Mouse (Mus musculus): ENCODE measurements around the gene Cdk15. TPM values are rescaled to one million over a fixed set of nuclear protein-coding genes. Genes with fewer than 3 reads are reported as not detected.

The Cdk15 gene
- polyA plus RNA-seq, 1 experiment from 2014 or later = 0.57 TPM

DNA sequence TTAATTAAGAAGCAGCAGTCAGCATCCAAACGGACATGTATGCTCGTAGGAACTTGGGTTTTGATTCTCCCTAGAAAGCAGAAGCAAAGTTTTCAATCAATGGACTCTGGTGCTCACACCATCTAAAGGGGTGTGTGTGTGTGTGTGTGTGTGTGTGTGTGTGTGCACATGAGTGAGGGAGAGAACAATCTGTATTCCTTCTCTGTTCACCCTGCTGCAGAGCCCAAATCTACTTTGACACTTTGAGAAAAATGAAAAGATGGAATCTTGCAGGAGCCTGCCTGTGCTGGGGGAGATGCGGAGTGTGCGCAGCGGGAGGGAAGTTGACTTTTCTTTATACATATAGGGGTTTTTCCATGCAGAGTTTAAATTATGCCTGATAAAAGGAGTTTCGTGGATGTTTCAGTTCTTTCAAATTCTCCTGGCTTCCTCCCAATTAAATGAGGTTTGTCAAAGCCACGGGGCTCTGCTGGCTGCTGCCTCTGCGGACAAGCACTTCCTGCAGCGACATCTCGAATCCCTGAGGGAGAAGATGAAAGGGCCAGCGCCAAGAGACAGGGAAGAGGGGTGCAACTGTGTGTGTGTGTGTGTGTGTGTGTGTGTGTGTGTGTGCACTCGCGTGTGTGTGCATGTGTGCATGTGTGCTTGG, 76.2 kb downstream of the Cdk15 start:
- no peak overlapping the region for H3K27ac ChIP-seq
- H3K4me3 ChIP-seq = no peak overlapping the region
- H3K36me3 ChIP-seq = no peaks in the 10 kb centered on the region
- WGBS = 48% methylated on average over 13 of the region's 13 CpGs
- H3K4me2 ChIP-seq = no peak overlapping the region
- H3K4me1 ChIP-seq (replicated peaks) = peaks cover 14% of the 10 kb centered on the region
- ATAC-seq (replicated peaks; ENCODE audit: insufficient number of reproducible peaks, insufficient read depth, low FRiP score, low read depth) = no peak
- no peaks in the 10 kb centered on the region for H3K9me3 ChIP-seq (replicated peaks)
- no peak overlapping the region for H3K9ac ChIP-seq
- peaks cover 8% of the 10 kb centered on the region for H3K27me3 ChIP-seq

DNA sequence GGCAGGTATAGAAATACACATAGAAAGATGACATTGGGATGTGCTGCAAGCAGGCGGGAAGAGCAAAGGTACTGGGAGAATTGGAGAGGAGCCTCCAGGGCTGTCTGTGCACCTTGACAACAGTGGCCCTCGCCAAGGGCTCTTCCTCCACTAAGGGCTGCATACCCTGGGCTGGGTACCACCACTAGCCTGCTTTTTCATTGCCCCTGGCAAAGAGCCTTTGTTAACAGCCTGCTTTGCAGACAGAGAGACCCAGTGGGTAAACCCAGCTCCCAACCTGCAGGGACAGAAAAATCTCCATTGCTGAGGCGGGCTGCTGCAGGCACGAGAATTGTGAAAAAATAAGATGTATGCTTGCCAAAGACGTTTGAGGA, 76.7 kb downstream of the Cdk15 start:
- 50% methylated on average over 5 of the region's 5 CpGs for WGBS
- no peak overlapping the region for H3K4me2 ChIP-seq
- H3K9me3 ChIP-seq (replicated peaks) = no peaks in the 10 kb centered on the region
- H3K27me3 ChIP-seq = peaks cover 8% of the 10 kb centered on the region
- no peak overlapping the region for H3K9ac ChIP-seq
- H3K4me3 ChIP-seq = no peak overlapping the region
- no peak overlapping the region for H3K27ac ChIP-seq
- peaks cover 14% of the 10 kb centered on the region for H3K4me1 ChIP-seq (replicated peaks)
- no peaks in the 10 kb centered on the region for H3K36me3 ChIP-seq
- ATAC-seq (replicated peaks; ENCODE audit: insufficient number of reproducible peaks, insufficient read depth, low FRiP score, low read depth) = no peak

DNA sequence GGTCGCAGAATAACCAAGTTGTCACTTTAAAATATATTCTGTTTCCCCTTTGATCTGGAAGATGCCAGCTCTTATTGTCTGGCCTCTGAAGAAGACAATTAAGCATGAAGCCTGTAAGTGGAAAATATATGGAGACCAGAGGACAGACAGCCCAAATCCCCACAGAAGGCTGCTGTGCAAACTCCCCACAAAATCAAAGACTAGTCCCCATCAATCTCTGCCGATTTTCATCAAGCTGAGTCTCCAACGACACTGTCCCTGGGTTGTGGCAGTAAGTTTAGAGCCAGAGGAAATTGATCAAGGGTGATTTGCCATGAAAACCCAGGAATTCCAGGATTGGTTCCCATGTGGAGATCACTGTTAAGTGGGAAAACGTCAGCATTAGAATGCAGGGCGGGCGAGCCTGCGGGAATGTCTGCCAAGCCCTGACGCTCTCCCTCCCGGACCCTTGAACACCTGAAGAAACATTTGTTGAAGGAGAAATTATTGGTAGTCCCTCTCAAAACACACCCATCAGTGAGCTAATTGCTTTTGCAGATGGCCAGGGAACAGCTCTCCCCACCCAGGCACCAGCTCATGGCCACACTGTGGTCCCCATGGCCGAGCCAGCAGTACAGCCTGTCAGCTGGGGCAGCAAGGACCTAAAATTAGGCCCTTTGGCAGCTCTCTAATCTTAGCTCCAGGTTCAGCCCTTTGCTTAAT, 77.3 kb downstream of the Cdk15 start:
- ATAC-seq (replicated peaks; ENCODE audit: insufficient number of reproducible peaks, insufficient read depth, low FRiP score, low read depth) = no peak
- H3K4me1 ChIP-seq (replicated peaks) = peaks cover 14% of the 10 kb centered on the region
- H3K9me3 ChIP-seq (replicated peaks) = no peaks in the 10 kb centered on the region
- WGBS = 58% methylated on average over 10 of the region's 10 CpGs
- H3K27me3 ChIP-seq = peaks cover 8% of the 10 kb centered on the region
- H3K4me3 ChIP-seq = no peak overlapping the region
- no peak overlapping the region for H3K4me2 ChIP-seq
- H3K36me3 ChIP-seq = no peaks in the 10 kb centered on the region
- no peak overlapping the region for H3K27ac ChIP-seq
- H3K9ac ChIP-seq = no peak overlapping the region

DNA sequence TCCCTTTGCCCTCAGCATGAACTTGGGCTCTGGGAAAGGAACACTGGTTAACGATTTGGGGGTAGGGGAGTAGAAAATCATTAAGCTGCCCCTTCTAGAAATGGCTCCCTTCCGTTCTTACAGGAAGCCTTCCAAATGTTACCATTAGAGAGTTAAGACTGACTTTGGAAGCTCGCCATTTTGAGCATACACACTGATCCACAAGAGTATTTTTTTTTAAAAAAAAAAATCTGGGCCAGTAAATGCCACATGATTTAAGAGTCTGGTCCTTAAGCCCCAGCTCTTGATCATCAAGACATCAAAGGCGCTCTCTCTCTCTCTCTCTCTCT, 77.8 kb downstream of the Cdk15 start:
- Histone ChIP-seq H3K9me3 (replicated peaks) (no peaks in the 10 kb centered on the region), H3K9ac (no peak overlapping the region), H3K4me2 (no peak overlapping the region), H3K4me1 (replicated peaks) (peaks cover 14% of the 10 kb centered on the region), H3K4me3 (no peak overlapping the region), H3K36me3 (no peaks in the 10 kb centered on the region), H3K27ac (no peak overlapping the region), H3K27me3 (peaks cover 8% of the 10 kb centered on the region)
- WGBS = 51% methylated on average over 4 of the region's 4 CpGs
- no peak for ATAC-seq (replicated peaks; ENCODE audit: insufficient number of reproducible peaks, insufficient read depth, low FRiP score, low read depth)

DNA sequence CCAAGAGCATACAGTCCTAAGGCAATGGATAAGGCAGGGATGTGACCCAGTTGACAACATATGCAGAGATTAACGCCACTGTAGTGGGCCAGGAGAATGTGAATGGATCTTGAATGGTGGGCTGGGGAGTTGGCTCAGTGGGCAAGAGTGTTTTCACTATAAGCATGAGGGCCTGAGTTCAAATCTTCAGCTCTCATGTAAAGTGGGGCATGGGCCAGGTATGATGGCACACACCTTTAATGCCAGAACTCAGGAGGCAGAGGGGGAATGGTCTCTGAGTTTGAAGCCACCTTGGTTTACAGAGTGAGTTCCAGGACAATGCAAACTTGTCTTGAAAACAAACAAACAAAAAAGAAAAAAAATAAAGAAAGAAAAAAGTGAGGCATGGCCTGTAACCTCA, 79.5 kb downstream of the Cdk15 start:
- no peaks in the 10 kb centered on the region for H3K9me3 ChIP-seq (replicated peaks)
- H3K4me1 ChIP-seq (replicated peaks) = peaks cover 20% of the 10 kb centered on the region
- H3K4me3 ChIP-seq = no peak overlapping the region
- H3K9ac ChIP-seq = no peak overlapping the region
- 90% methylated on average over 1 of the region's 1 CpGs for WGBS
- peaks cover 4% of the 10 kb centered on the region for H3K27me3 ChIP-seq
- no peaks in the 10 kb centered on the region for H3K36me3 ChIP-seq
- H3K4me2 ChIP-seq = no peak overlapping the region
- no peak for ATAC-seq (replicated peaks; ENCODE audit: insufficient number of reproducible peaks, insufficient read depth, low FRiP score, low read depth)
- no peak overlapping the region for H3K27ac ChIP-seq

DNA sequence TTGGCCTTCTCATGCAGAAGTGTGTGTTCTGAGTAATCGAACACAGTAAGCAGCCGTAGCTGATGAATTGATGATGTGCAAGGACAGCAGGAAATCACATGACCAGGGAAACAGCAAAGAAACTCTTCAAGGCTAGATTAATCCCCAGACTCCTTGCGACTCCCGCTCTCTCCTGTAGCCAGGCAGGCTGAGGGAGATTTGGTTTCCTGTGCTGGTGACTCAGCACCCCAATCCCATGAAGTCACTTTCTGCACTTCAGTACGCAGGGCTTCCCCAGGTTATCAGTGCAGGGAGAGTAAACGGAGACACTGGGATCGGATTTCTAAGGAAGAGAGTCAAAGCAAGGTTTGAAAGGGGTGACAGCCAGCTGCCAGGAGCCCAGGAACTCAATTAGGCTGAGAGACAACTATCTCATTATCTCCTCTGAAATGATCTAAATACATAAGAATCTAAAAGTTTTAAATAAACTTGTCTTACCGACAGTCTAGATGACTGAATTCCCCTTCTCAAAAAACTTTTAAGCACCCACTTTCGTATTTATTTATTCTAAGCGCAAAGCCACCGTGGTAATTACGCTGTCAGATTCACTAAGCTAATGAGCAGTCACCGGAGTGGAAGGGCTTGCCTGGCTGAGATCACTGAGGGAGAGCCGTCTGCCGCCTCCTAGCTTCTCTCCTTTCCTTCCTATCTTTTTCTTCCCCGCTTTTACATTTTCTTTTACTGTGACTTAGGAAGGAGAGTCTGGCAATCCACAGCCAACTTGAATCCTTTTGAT, 84.3 kb downstream of the Cdk15 start:
- Histone ChIP-seq H3K27ac (no peak overlapping the region), H3K9ac (no peak overlapping the region), H3K4me3 (no peak overlapping the region), H3K9me3 (replicated peaks) (no peaks in the 10 kb centered on the region), H3K27me3 (0 out of 2 replicates have a peak, but pooled peaks cover 4% of the 10 kb centered on the region), H3K36me3 (no peaks in the 10 kb centered on the region), H3K4me1 (replicated peaks) (peaks cover 7% of the 10 kb centered on the region; the same call in 1 of the 2 replicates), H3K4me2 (peak overlapping the region; percentile 39)
- ATAC-seq (replicated peaks; ENCODE audit: insufficient number of reproducible peaks, insufficient read depth, low FRiP score, low read depth) = no peak
- 12% methylated on average over 16 of the region's 16 CpGs for WGBS

DNA sequence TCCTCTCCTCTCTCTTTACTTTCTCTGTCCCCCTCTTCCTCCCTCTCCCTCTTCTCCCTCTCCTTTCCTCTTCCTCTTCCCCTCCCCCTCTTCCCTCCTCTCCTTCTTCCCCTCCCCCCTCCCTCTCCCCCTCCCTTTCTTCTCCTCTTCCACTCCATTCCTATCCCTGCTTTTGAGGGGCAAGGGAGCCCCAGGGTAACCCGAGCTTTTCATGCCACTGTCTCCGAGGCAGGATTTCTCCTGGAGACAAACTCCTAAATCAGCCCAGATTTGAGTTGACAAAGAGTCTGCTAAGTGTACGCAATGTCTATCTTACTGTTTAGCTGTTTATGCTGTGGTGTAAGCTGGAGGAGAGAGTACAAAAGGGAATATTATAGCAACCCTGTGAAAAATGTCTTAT, 85.0 kb downstream of the Cdk15 start:
- Histone ChIP-seq H3K9me3 (replicated peaks) (no peaks in the 10 kb centered on the region), H3K9ac (no peak overlapping the region), H3K4me2 (no peak overlapping the region), H3K4me1 (replicated peaks) (peaks cover 7% of the 10 kb centered on the region; the same call in 1 of the 2 replicates), H3K27me3 (0 out of 2 replicates have a peak, but pooled peaks cover 4% of the 10 kb centered on the region), H3K27ac (no peak overlapping the region), H3K36me3 (no peaks in the 10 kb centered on the region), H3K4me3 (no peak overlapping the region)
- 47% methylated on average over 3 of the region's 3 CpGs for WGBS
- ATAC-seq (replicated peaks; ENCODE audit: insufficient number of reproducible peaks, insufficient read depth, low FRiP score, low read depth) = no peak

DNA sequence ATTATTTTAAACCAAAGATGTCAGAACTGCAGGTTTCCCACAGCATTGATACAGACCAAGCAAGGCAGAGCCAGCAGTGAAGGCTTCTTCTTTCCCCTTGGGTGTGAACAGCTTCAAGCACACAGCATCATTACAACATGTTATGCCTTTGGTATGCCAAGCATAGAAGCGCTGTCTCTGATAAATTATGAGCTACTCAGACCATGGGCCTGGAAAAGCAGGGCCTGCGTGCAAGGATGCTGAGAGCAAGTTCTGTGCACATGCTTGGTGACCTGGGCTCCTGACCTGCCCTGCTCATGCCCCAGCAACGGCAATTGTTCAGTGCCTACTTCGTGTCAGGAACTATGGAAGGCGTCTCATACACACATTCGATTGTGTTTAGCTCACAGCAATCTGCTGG, 85.4 kb downstream of the Cdk15 start:
- ATAC-seq (replicated peaks; ENCODE audit: insufficient number of reproducible peaks, insufficient read depth, low FRiP score, low read depth) = no peak
- Histone ChIP-seq H3K4me3 (no peak overlapping the region), H3K4me2 (no peak overlapping the region), H3K27me3 (0 out of 2 replicates have a peak, but pooled peaks cover 4% of the 10 kb centered on the region), H3K9me3 (replicated peaks) (no peaks in the 10 kb centered on the region), H3K36me3 (no peaks in the 10 kb centered on the region), H3K4me1 (replicated peaks) (peaks cover 7% of the 10 kb centered on the region; the same call in 1 of the 2 replicates), H3K9ac (no peak overlapping the region), H3K27ac (no peak overlapping the region)
- 67% methylated on average over 6 of the region's 6 CpGs for WGBS

DNA sequence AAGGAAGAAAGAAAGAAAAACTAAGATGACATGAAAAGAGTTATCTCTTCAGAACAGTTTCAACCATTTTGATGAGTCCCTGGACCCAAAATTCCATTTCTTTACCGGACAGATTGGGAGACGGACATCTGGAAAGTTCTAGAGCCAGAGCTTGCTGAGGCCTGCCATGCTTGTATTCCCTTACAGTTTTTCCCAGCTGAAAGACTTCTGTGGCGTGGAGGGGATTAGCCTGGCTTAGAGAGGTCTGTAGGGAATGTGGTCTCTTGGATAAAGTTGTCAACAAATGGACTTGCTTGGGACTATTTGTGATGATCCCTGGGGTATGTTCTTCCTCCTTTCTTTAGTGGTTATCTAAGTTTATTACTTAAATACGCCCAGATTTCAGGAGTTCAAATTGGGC, 96.0 kb downstream of the Cdk15 start:
- Histone ChIP-seq H3K4me1 (replicated peaks) (no peaks in the 10 kb centered on the region), H3K9me3 (replicated peaks) (no peaks in the 10 kb centered on the region), H3K27me3 (peaks cover 19% of the 10 kb centered on the region), H3K9ac (no peak overlapping the region), H3K27ac (no peak overlapping the region), H3K4me2 (no peak overlapping the region), H3K4me3 (no peak overlapping the region), H3K36me3 (no peaks in the 10 kb centered on the region)
- WGBS = 60% methylated on average over 4 of the region's 4 CpGs
- ATAC-seq (replicated peaks; ENCODE audit: insufficient number of reproducible peaks, insufficient read depth, low FRiP score, low read depth) = no peak

DNA sequence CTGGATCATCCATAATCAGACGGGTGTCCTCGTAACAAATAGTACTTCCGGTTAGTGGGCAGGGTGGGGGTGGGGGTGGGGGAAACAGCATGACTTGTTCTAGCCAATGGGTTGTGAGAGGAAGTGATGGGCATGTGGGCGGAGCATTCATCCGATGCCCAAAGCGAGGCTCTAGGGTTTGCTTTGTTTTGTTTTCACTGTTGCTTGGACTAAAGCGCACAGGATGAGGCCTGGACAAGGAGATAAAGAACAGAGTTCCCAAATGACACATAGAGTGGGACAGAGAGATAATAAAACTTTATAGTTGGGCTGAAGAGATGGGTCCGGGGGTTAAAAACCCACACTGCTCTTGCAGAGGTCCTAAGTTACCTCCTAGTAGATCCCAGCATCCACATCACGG, 98.7 kb downstream of the Cdk15 start:
- H3K27ac ChIP-seq = no peak overlapping the region
- H3K4me2 ChIP-seq = no peak overlapping the region
- H3K9me3 ChIP-seq (replicated peaks) = no peaks in the 10 kb centered on the region
- ATAC-seq (replicated peaks; ENCODE audit: insufficient number of reproducible peaks, insufficient read depth, low FRiP score, low read depth) = no peak
- H3K36me3 ChIP-seq = no peaks in the 10 kb centered on the region
- H3K4me3 ChIP-seq = no peak overlapping the region
- peaks cover 45% of the 10 kb centered on the region for H3K27me3 ChIP-seq
- no peak overlapping the region for H3K9ac ChIP-seq
- 71% methylated on average over 9 of the region's 9 CpGs for WGBS
- H3K4me1 ChIP-seq (replicated peaks) = no peaks in the 10 kb centered on the region

DNA sequence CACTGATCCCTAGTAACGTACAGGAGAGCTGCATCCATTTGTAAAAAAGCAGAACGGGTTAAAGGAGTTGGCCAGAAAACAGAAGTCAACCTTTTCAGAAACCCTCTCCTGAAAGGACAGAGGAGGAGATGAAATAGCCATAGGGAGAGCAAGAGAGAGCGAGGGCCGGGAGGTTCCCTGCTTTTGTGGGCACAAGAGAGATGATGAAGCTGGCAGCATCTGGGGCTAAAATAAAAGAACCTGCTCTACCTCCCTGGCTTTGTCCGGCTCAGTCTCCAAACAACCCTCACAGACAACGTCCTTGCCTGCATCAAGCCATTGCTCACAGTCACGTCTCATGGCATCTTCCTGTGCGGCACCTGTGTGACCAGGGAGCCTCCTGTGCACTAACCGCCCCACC, 102.4 kb downstream of the Cdk15 start:
- Histone ChIP-seq H3K36me3 (no peaks in the 10 kb centered on the region), H3K4me3 (no peak overlapping the region), H3K27ac (no peak overlapping the region), H3K4me2 (no peak overlapping the region), H3K4me1 (replicated peaks) (no peaks in the 10 kb centered on the region), H3K9ac (no peak overlapping the region), H3K9me3 (replicated peaks) (no peaks in the 10 kb centered on the region), H3K27me3 (peaks cover 69% of the 10 kb centered on the region)
- WGBS = 84% methylated on average over 9 of the region's 9 CpGs
- no peak for ATAC-seq (replicated peaks; ENCODE audit: insufficient number of reproducible peaks, insufficient read depth, low FRiP score, low read depth)

Data from heart, embryonic 15.5 days (tissue).